Mouse (Mus musculus): ENCODE measurements around the gene Phf11d.
"Not testable (repeated sequence)": the region's sequence is repeated elsewhere in the genome, so short reads cannot be mapped to it uniquely, and the experiment has no call there.

Phf11d gene

GRCm38 (mm10) chr14:59365244-59365644 is at the start of gene Phf11d:
Gene Phf11d (minus strand): TSS chr14:59365470.
- in situ Hi-C loops (cut with MboI; ENCODE audit: low pct_unique_long_range_greater_than_20kb in 1 of 2, low sequenced_read_pairs in 2 of 2, unreplicated experiment in 1 of 2): no loop called here

- in situ Hi-C loops (cut with MboI; ENCODE audit: low pct_unique_long_range_greater_than_20kb in 1 of 2, low sequenced_read_pairs in 2 of 2, unreplicated experiment in 1 of 2): not testable (repeated sequence)
Measured at GRCm38 (mm10) chr14:59414979-59415378, 49.7 kb upstream of the Phf11d start.

GRCm38 (mm10) chr14:59396999-59397398 is 31.7 kb upstream of the Phf11d start:
- in situ Hi-C loops (cut with MboI; ENCODE audit: low pct_unique_long_range_greater_than_20kb in 1 of 2, low sequenced_read_pairs in 2 of 2, unreplicated experiment in 1 of 2): no loop called here

GRCm38 (mm10) chr14:59395281-59395680 is 30.0 kb upstream of the Phf11d start, which contains the start of gene Phf11c:
Gene Phf11c (minus strand): TSS chr14:59395381.
- in situ Hi-C loops (cut with MboI; ENCODE audit: low pct_unique_long_range_greater_than_20kb in 1 of 2, low sequenced_read_pairs in 2 of 2, unreplicated experiment in 1 of 2): no loop called here

- in situ Hi-C loops (cut with MboI; ENCODE audit: low pct_unique_long_range_greater_than_20kb in 1 of 2, low sequenced_read_pairs in 2 of 2, unreplicated experiment in 1 of 2): not testable (repeated sequence)
Measured at GRCm38 (mm10) chr14:59390181-59390580, 24.9 kb upstream of the Phf11d start.

- in situ Hi-C loops (cut with MboI; ENCODE audit: low pct_unique_long_range_greater_than_20kb in 1 of 2, low sequenced_read_pairs in 2 of 2, unreplicated experiment in 1 of 2): no loop called here
Measured at GRCm38 (mm10) chr14:59389532-59389931, 24.3 kb upstream of the Phf11d start.

GRCm38 (mm10) chr14:59370348-59371068 is 5.2 kb upstream of the Phf11d start:
- in situ Hi-C loops (cut with MboI; ENCODE audit: low pct_unique_long_range_greater_than_20kb in 1 of 2, low sequenced_read_pairs in 2 of 2, unreplicated experiment in 1 of 2): loop anchor here in 1 of 2 experiments (10.0 kb wide), 1 partner anchor 64 kb away; no protein-coding TSS in a partner anchor

- in situ Hi-C loops (cut with MboI; ENCODE audit: low pct_unique_long_range_greater_than_20kb in 1 of 2, low sequenced_read_pairs in 2 of 2, unreplicated experiment in 1 of 2): no loop called here
Measured at GRCm38 (mm10) chr14:59366386-59367105, 1.3 kb upstream of the Phf11d start.

- in situ Hi-C loops (cut with MboI; ENCODE audit: low pct_unique_long_range_greater_than_20kb in 1 of 2, low sequenced_read_pairs in 2 of 2, unreplicated experiment in 1 of 2): loop anchor here in 1 of 2 experiments (25.0 kb wide), 1 partner anchor 221 kb away; no protein-coding TSS in a partner anchor
Measured at GRCm38 (mm10) chr14:59341189-59341588, 24.1 kb downstream of the Phf11d start, which contains the start of gene Phf11b. Gene Phf11b (minus strand): TSS chr14:59341351.

GRCm38 (mm10) chr14:59339541-59339940 is 25.7 kb downstream of the Phf11d start:
- in situ Hi-C loops (cut with MboI; ENCODE audit: low pct_unique_long_range_greater_than_20kb in 1 of 2, low sequenced_read_pairs in 2 of 2, unreplicated experiment in 1 of 2): loop anchor here in 1 of 2 experiments (25.0 kb wide), 1 partner anchor 223 kb away; no protein-coding TSS in a partner anchor

- in situ Hi-C loops (cut with MboI; ENCODE audit: low pct_unique_long_range_greater_than_20kb in 1 of 2, low sequenced_read_pairs in 2 of 2, unreplicated experiment in 1 of 2): loop anchor here in 1 of 2 experiments (25.0 kb wide), 1 partner anchor 226 kb away; no protein-coding TSS in a partner anchor
Measured at GRCm38 (mm10) chr14:59336056-59336455, 29.2 kb downstream of the Phf11d start.

- in situ Hi-C loops (cut with MboI; ENCODE audit: low pct_unique_long_range_greater_than_20kb in 1 of 2, low sequenced_read_pairs in 2 of 2, unreplicated experiment in 1 of 2): loop anchor here in 1 of 2 experiments (25.0 kb wide), 1 partner anchor 232 kb away; no protein-coding TSS in a partner anchor
Measured at GRCm38 (mm10) chr14:59330499-59330898, 34.8 kb downstream of the Phf11d start.

- in situ Hi-C loops (cut with MboI; ENCODE audit: low pct_unique_long_range_greater_than_20kb in 1 of 2, low sequenced_read_pairs in 2 of 2, unreplicated experiment in 1 of 2): not testable (repeated sequence)
Measured at GRCm38 (mm10) chr14:59319970-59320369, 45.3 kb downstream of the Phf11d start.

GRCm38 (mm10) chr14:59319036-59319435 is 46.2 kb downstream of the Phf11d start:
- in situ Hi-C loops (cut with MboI; ENCODE audit: low pct_unique_long_range_greater_than_20kb in 1 of 2, low sequenced_read_pairs in 2 of 2, unreplicated experiment in 1 of 2): not testable (repeated sequence)

All from mouse embryonic stem cell (cell line).